Mouse (Mus musculus) cerebellum, postnatal 25 days (tissue): ENCODE data around the gene Ttc38.
A peak's percentile ranks its signal among the peaks of the same experiment; 100 is the strongest.

ENCODE experiments used
- DNase-seq, 2 experiments: peaks; one replicate each; pipeline ENCODE4 v3.0.0; 2021; ENCODE audit warnings: mixed read lengths in 2 of 2

Gene Ttc38

DNA sequence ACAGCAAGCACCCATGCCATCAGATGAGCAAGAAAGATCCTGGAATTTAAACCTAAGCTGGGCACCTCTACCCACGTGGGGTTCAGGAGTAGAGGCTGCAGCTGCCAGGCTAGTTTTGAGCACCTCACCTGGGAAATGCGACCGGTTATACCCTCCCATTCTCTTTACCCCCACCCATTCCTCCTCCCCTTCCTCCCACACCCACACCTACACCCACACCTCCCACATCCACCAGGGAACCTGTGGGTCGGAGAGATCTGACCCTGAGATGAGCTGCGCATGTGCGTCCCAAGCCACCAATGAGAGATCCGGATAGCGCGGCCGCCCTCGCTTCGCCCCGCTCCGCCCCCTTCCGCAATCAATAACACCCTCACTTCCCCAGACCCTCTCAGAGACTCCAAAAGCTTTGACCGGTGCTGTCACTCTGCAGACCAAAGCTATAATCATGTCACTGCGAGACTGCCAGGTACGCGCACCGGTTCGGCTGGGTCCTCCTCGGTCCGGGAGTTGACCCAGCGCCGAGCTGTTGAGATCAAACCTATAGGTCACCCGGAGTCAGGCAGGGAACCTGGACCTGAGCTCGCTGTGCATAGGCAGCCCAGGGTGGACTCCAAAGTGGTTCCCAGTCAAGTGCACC, at the start of gene Ttc38:
TSS of gene Ttc38 (plus strand) at position 353 of the 637 bp plus-strand sequence.
- DNase-seq, result peak; percentile 89 to 91

- DNase-seq, result no peak
Observed at GRCm38 (mm10) chr15:85783146-85783545, 49.0 kb upstream of the Ttc38 start.

- DNase-seq, result no peak
Observed at GRCm38 (mm10) chr15:85784341-85784740, 47.8 kb upstream of the Ttc38 start.

- DNase-seq, result no peak
Observed at GRCm38 (mm10) chr15:85786711-85787110, 45.4 kb upstream of the Ttc38 start.

DNA sequence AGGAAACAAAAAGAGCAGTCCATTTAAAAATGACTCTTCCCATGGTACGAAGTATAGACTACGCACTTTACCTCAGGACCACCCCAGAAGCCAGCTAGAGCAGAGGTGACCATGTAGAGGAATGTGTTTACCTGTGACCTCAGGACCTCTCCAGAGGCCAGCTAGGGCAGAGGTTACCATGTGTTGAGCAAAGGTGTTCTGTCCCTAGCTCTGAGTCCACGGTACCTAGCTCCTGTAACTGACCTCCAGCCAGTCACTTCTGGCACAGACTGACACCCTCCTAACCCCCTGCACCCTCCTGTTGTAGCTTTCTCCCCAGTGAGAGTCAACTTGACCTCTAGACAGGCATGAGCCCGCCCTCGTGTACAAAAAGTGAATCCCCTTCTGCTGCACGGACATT, 44.6 kb upstream of the Ttc38 start:
- no peak for DNase-seq

- no peak for DNase-seq
Observed at GRCm38 (mm10) chr15:85788051-85788450, 44.1 kb upstream of the Ttc38 start.

- DNase-seq, result no peak
Observed at GRCm38 (mm10) chr15:85788633-85789032, 43.5 kb upstream of the Ttc38 start.

DNA sequence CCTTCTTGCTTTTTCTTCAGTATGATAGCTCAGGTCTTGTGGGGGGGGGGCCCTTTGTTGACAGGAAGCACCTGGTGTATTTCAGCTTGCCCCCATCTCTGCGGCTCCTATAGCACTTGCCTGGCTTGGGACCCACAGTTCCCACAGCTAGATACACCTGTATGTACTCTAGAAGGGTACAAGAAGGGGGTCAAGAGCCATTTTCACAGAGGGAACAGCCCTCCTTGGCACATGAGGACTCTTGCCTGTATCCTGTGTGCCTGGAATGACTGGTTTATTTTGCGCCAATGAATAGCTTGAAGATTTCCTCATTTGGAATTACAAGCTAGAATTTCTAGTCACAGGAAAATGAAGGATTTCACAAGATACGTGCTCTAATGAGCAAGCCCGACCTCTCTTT, 40.7 kb upstream of the Ttc38 start:
- DNase-seq, result no peak

DNA sequence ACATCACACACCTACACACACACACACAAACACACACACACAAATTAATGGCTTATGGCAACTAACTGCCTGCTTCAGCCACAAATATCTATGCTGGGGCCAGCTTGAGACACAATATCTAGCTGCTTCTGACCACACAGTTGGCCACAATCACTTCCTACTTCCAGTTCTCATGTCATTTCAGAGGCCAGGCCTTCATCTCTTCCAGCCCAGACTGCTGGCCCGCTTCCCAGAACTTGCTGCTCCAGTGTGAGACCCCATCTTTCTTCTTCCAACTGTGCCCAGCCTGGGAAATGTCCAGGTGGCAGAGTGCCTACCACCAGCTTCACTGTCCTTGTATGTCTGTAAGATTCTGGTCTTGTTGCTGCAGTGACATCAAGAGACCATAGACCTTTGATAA, 39.3 kb upstream of the Ttc38 start:
- DNase-seq, result peak; percentile 55 to 75

DNA sequence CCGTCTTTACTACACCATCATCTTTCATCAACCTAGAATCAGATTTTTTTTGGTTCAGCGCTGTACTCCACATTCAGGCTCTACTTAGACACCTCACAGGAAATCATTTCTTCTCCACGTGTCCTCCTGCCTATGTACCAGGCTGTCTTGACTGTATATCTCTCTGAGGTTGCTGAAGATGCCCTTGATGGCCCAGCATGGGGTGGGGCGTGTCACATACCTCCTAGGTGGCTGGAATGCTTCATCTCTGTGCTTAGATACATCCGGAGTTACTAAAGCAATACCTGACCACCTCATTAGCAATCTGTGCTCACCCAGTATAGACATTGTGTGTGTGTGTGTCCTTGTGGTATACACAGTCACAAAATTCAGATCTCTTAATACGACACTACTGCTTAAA, 36.6 kb upstream of the Ttc38 start:
- no peak for DNase-seq

DNA sequence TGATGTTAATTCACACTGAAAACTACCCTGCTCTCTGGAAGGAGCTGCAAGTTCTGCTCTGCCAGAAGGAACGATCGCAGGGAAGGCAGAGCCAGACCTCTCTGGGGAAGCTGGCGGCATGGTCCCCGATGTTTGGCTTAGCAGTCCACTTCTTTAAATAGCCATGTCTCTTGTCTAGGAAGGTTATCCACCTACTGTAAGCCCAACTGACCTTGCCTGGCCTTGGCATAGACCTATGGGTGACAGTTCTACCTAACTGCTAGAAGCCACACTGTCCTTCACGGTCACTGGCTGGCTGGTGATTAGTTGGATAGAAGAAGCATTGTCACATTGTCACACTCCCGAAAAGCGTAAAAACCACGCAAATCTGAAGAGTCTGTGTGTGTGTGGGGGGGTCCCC, 33.4 kb upstream of the Ttc38 start:
- DNase-seq, result no peak

DNA sequence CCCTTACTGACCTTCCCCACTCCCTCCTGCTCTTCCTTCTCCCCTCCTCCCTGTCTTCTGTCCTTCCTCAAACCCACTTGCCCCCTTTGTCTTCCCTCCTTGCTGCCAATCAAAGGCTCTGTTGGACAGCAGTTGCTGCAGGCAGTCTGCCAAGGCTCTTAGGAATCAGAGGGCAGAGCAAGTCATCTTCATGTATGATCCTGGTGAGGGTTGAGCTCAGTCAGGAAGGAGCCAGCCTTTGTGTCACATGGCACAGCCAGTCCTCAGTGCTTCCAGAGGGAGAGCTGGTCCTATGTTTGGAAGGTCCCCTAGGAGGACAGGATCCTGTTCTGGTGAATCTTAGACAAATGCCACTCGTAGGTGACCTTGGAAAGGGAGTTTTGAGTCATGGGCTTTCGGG, 29.2 kb upstream of the Ttc38 start:
- DNase-seq, result no peak

DNA sequence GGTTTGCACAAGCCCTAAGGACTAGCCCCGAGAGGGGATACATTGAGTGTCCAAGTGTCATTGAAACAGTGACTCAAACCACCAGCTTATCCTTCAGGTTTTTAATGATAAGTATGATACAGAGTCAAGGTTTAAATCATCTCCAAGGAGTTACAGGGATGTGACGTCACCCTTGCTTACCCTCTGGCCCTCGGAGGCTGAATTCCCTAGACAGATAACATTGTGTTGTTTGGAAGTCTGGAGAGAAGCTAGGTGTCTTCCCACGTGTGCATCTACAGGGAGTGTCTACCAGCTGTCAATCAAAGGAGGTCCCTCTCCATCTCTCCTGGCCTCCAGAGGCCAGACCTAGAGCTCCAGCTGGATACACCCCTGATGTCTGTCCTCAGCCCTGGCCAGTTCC, 25.2 kb upstream of the Ttc38 start:
- DNase-seq, result no peak

DNA sequence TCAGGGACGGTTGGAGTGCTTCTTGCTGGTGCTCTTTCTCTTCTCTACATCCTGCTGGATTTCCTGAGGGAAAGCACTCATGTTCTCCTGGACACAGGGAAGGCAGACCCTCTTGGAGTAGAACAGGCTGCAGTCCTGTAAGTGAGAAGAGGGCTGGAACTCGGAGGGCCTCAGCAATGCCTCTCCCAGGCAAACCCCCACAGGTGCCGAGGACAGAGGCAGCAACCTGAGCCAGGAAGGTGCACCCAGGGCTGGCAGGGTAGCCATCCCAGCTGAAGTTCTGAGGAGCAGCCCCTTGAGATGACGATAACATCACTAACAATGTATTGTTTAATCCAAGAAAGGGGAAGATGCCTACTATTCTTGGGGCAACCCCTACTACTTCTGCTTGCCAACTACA, 24.7 kb upstream of the Ttc38 start:
- no peak for DNase-seq

DNA sequence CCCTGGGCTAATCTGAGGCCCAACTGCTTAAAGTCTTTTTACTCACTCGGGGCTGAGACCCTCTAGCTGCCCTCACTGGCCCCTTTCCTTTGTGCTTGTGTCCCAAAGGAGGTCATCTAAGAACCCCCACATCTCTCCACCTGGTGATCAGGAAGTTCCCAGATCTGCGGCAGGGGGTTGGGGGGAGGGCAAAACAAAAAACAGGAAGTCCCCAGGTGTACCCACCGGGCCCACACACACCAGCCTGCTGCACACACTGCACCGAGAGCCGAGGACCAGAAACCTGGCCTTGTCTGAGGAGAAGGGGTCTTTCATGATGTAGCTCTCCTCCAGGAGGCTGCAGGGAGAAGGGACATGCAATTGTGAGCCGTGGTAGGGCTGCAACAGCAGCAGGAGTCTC, 24.1 kb upstream of the Ttc38 start:
- no peak for DNase-seq

DNA sequence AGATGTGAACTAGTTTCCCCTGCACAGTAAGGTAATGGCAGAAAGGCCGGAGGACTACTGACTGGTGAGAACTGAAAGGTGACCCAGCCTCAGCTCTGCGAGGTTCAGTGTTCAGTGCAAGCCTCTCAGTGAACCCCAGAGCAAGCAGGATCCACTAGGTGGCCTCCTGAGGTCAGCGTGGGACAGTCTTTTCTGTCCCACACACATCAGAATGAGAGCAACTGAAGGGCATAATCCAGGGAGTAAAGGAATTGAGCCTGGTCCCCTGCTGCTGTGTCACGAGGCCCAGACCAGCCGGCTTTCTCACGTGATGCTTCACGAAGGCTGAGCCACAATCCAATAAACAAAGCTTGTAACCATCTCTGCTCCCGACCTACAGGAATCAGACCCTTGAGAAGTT, 23.7 kb upstream of the Ttc38 start:
- DNase-seq, result peak in 1 of 2 experiments; percentile 36

DNA sequence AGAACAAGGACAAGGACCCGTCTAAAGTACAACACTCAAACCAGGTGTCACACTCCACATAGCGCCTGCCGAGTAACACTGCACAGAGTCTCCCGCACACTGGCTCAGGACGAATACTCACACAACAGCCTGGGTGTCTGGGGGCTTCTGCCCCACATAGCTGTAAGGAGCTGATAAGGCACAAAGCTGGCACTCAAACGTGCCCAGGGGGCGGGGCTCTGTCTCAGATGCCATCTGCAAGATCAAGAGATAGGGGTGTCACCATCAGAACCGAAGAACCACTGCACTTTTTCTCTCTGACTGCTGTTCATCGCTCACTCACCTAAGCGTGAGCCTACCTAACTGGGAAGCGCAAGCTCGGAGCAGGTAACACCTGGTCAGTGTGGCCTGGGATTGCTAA, 23.0 kb upstream of the Ttc38 start:
- peak in 1 of 2 experiments; percentile 39 for DNase-seq

GRCm38 (mm10) chr15:85810462-85810805, 21.7 kb upstream of the Ttc38 start:
- DNase-seq, result no peak

GRCm38 (mm10) chr15:85810806-85811521, 21.1 kb upstream of the Ttc38 start:
- DNase-seq, result peak; percentile 89 to 90

- peak; percentile 100 for DNase-seq
Observed at GRCm38 (mm10) chr15:85811535-85812277, 20.4 kb upstream of the Ttc38 start, which contains the start of gene Cdpf1. TSS of gene Cdpf1 (minus strand) at chr15:85811697.

DNA sequence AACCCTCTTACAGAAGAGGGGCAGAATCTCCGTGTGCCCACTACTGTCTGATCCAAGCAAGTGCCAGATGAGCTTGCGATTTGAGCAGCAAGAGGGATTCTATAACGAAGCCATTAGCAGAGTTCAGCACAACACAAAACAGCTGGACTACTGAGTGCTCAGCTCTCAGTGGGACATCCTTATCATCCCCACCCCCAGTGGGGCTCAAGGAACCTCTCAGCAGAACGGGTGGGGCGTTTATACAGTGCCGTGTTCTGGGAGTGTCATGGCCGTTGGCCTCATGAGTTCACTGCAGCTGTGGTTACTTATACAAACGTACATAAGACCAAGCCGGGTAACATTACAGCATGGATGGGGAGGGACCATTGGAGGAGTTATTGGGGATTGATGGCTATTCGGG, 18.7 kb upstream of the Ttc38 start:
- no peak for DNase-seq

- peak; percentile 69 to 72 for DNase-seq
Observed at GRCm38 (mm10) chr15:85821203-85822010, 10.7 kb upstream of the Ttc38 start, which contains the start of gene Pkdrej. TSS of gene Pkdrej (minus strand) at chr15:85821734.

- peak in 1 of 2 experiments; percentile 33 for DNase-seq
Observed at GRCm38 (mm10) chr15:85822011-85822359, 10.1 kb upstream of the Ttc38 start.
